Mouse (Mus musculus): ENCODE results near the gene Snip1.

GRCm38 (mm10) chr4:125099458-125099857 lies 33.0 kb downstream of the Snip1 start:
- TF ChIP-seq GATA1 (IDR thresholded peaks at IDR 0.05; ENCODE audit: borderline replicate concordance, low read length) (no peak), FLI1 (IDR thresholded peaks at IDR 0.05; ENCODE audit: low read length) (no peak)
